Mouse (Mus musculus): Measurements from ENCODE around the gene Ace. TPM values are rescaled to one million over a fixed set of nuclear protein-coding genes. Genes with fewer than 3 reads are reported as not detected.

The Ace gene
- total RNA-seq, 2 experiments from 2014 or later: 31.1 to 33.9 TPM

Other genes starting within 250 kb of the Ace start
- gene Cyb561, start 14.6 kb upstream of the Ace start, total RNA-seq (2021): 1 to 10 TPM; 4.2 to 6.6 TPM
- not detected for gene Ace3, start 26.7 kb downstream of the Ace start, total RNA-seq (2021)
- not detected for gene Kcnh6, start 40.2 kb downstream of the Ace start, total RNA-seq (2021)
- 10 to 100 TPM; 25.9 to 26.1 TPM for gene Dcaf7, start 68.9 kb downstream of the Ace start, total RNA-seq (2021)
- gene Taco1, start 98.1 kb downstream of the Ace start, total RNA-seq (2021): 10 to 100 TPM; 42.1 to 44.3 TPM
- 10 to 100 TPM; 18.5 to 20.8 TPM for gene Map3k3, start 116.7 kb downstream of the Ace start, total RNA-seq (2021)
- not detected for gene Gm10840, start 192.9 kb downstream of the Ace start, total RNA-seq (2021)
- gene Limd2, start 192.9 kb downstream of the Ace start, total RNA-seq (2021): 1 to 10 TPM; 1.9 to 3.3 TPM
- gene Strada, start 234.2 kb downstream of the Ace start, total RNA-seq (2021): 10 to 100 TPM in 1 of 2 experiments, 1 to 10 TPM in 1; 9.8 to 10.2 TPM
- gene Ccdc47, start 248.4 kb downstream of the Ace start, total RNA-seq (2021): 10 to 100 TPM; 58.1 to 69.1 TPM
- 10 to 100 TPM; 20.2 to 20.7 TPM for gene Ddx42, start 249.0 kb downstream of the Ace start, total RNA-seq (2021)

All from gastrocnemius, postnatal 25 days (tissue).